Mouse (Mus musculus) spleen, adult 12 weeks (tissue): ENCODE data around the gene Nos2.
A peak's percentile ranks its signal among the peaks of the same experiment; 100 is the strongest.

Source experiments
- DNase-seq: peaks from one replicate; pipeline ENCODE4 v3.0.0; 2022; ENCODE audit warnings: low spot score

The Nos2 gene

GRCm38 (mm10) chr11:78959367-78959766 is 38.8 kb downstream of the Nos2 start:
- no peak for DNase-seq

- no peak for DNase-seq
Measured at GRCm38 (mm10) chr11:78959841-78960520, 39.4 kb downstream of the Nos2 start.

- no peak for DNase-seq
Measured at GRCm38 (mm10) chr11:78961221-78961620, 40.6 kb downstream of the Nos2 start.

GRCm38 (mm10) chr11:78967371-78967770 is 46.8 kb downstream of the Nos2 start:
- no peak for DNase-seq

- no peak for DNase-seq
Measured at GRCm38 (mm10) chr11:78968121-78968520, 47.5 kb downstream of the Nos2 start.

GRCm38 (mm10) chr11:78971096-78971495 is 50.5 kb downstream of the Nos2 start:
- no peak for DNase-seq

- DNase-seq: no peak
Measured at GRCm38 (mm10) chr11:78971746-78972145, 51.2 kb downstream of the Nos2 start.

GRCm38 (mm10) chr11:78972328-78972727 is 51.7 kb downstream of the Nos2 start:
- DNase-seq: no peak

- DNase-seq: no peak
Measured at GRCm38 (mm10) chr11:78972811-78973351, 52.3 kb downstream of the Nos2 start.

GRCm38 (mm10) chr11:78973381-78974150 is 53.0 kb downstream of the Nos2 start:
- DNase-seq: no peak

GRCm38 (mm10) chr11:78976731-78977510 is 56.3 kb downstream of the Nos2 start:
- no peak for DNase-seq

GRCm38 (mm10) chr11:78978176-78979019 is 57.8 kb downstream of the Nos2 start:
- DNase-seq: no peak

- DNase-seq: no peak
Measured at GRCm38 (mm10) chr11:78980083-78980634, 59.6 kb downstream of the Nos2 start.

- DNase-seq: no peak
Measured at GRCm38 (mm10) chr11:78982042-78982441, 61.5 kb downstream of the Nos2 start.

GRCm38 (mm10) chr11:78982513-78983291 is 62.1 kb downstream of the Nos2 start:
- DNase-seq: peak; percentile 8

GRCm38 (mm10) chr11:78983539-78983938 is 63.0 kb downstream of the Nos2 start:
- DNase-seq: peak; percentile 19

GRCm38 (mm10) chr11:78984483-78985177 is 64.0 kb downstream of the Nos2 start, which contains the start of gene Lgals9:
Lgals9 (minus strand) TSS chr11:78984946.
- DNase-seq: peak; percentile 55

- no peak for DNase-seq
Measured at GRCm38 (mm10) chr11:78985505-78985904, 64.9 kb downstream of the Nos2 start.

GRCm38 (mm10) chr11:78986311-78987002 is 65.9 kb downstream of the Nos2 start:
- DNase-seq: no peak
